Mouse (Mus musculus): ENCODE measurements around the gene Gm10662. TPM values are rescaled to one million over a fixed set of nuclear protein-coding genes. Genes with fewer than 3 reads are reported as not detected.
"Not testable (repeated sequence)": the region's sequence is repeated elsewhere in the genome, so short reads cannot be mapped to it uniquely, and the experiment has no call there.

The Gm10662 gene
- total RNA-seq (2022), result not detected

DNA sequence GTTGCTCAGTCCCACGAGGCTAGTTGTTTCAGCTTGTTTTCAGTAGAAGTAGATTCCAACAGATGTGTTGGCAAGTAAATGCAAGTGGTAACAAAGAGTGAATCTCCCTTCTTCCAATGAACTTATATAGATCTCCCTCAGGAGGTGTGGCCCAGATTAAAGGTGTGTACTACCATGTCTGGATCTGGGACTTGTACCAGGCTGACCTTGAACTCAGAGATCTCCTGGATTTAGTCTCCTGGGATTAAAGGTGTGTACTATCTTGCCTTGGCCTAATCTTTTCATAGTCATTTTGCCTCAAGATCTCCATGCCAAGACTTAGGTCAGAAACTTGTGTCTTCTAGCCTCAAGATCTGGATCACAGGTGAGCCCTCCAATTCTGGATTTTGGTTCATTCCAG is at the start of gene Gm10662:
TSS of gene Gm10662 (minus strand) at position 101 of the 400 bp plus-strand sequence.
- not testable (repeated sequence) for DNase-seq (ENCODE audit: low spot score in 2 of 2)

DNA sequence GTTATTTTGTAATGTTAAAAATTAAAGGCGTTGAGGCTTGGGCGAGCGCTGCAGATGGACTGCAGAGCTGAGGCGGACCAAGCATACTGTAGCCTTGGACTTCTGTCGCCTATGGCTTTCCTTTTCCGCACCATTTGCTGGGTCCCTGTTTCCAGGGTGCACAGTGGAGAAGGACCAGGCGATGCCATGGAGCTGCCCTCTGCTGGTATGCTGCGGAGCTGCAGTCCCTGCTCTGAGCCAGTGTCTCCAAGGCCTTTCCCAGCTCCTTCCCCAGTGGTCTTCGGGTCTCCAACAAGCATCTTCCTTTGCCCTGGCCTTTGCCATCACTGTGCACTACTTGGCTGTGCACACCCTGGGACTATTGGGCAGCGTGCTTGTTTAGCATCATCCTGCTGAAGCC is 19.2 kb upstream of the Gm10662 start:
- not testable (repeated sequence) for DNase-seq (ENCODE audit: low spot score in 2 of 2)

Other genes with a start within 250 kb of the Gm10662 start
- gene Gm4214, start 159.8 kb downstream of the Gm10662 start, total RNA-seq (2022), result not detected
- gene Gm4216, start 124.6 kb downstream of the Gm10662 start, total RNA-seq (2022), result not detected
- not detected for gene Vmn1r163, start 88.9 kb downstream of the Gm10662 start, total RNA-seq (2022)
- gene Gm8720, start 77.0 kb downstream of the Gm10662 start, total RNA-seq (2022), result not detected
- gene Vmn1r165, start 72.9 kb upstream of the Gm10662 start, total RNA-seq (2022), result not detected
- not detected for gene Vmn1r166, start 107.2 kb upstream of the Gm10662 start, total RNA-seq (2022)
- not detected for gene Gm6902, start 134.4 kb upstream of the Gm10662 start, total RNA-seq (2022)
- gene Nlrp4e, start 156.7 kb upstream of the Gm10662 start, total RNA-seq (2022), result not detected
- under 1 TPM in 1 of 4 experiments, not detected in 3; 0.07 TPM for gene Nlrp5, start 241.4 kb upstream of the Gm10662 start, total RNA-seq (2022)